Mouse (Mus musculus) hindbrain, embryonic 10.5 days (tissue): ENCODE measurements around the gene Smtn. TPM values are rescaled to one million over a fixed set of nuclear protein-coding genes. Genes with fewer than 3 reads are reported as not detected.

ENCODE experiments used
- DNase-seq: peaks from one replicate; pipeline ENCODE4 v3.0.0-alpha.2; 2017; ENCODE audit warnings: low spot score
- H3K27ac ChIP-seq: fragments of 300-500 bp; sonication (generic); 2 replicates; pipeline ENCODE4 v1.5.1; 2016; ENCODE audit warnings: mild to moderate bottlenecking, moderate library complexity
- H3K27me3 ChIP-seq: fragments of 300-500 bp; sonication (generic); 2 replicates; pipeline ENCODE4 v1.6.1; 2016; ENCODE audit warnings: mild to moderate bottlenecking; ENCODE audit not compliant: poor library complexity, insufficient read depth, severe bottlenecking
- H3K36me3 ChIP-seq: fragments of 300-500 bp; sonication (generic); 2 replicates; pipeline ENCODE4 v1.6.1; 2016; ENCODE audit warnings: mild to moderate bottlenecking, moderate library complexity
- H3K4me1 ChIP-seq: fragments of 300-500 bp; sonication (generic); replicated peaks from 2 replicates; pipeline ENCODE4 v1.6.1; 2016; ENCODE audit warnings: mild to moderate bottlenecking
- H3K4me3 ChIP-seq: fragments of 300-500 bp; sonication (generic); 2 replicates; pipeline ENCODE4 v1.5.1; 2016; ENCODE audit warnings: mild to moderate bottlenecking, moderate library complexity
- H3K9me3 ChIP-seq: fragments of 300-500 bp; sonication (generic); 2 replicates; pipeline ENCODE4 v1.6.1; 2016; ENCODE audit warnings: mild to moderate bottlenecking, moderate library complexity
- WGBS: fragments of 180-500 bp; shearing (Covaris S2); methylation state at CpG from one replicate; pipeline ENCODE4 v1.1.7; 2016; 5-methylcytosine and 5-hydroxymethylcytosine counted together
- polyA plus RNA-seq: library from polyadenylated mRNA; unstranded; fragments of >200 nt; fragmentation: Nextera tagmentation; extraction: Ambion mirVana; gene quantifications from 2 replicates; pipeline ENCODE4 v1.2.1, GENCODE M21; 2016

Gene Smtn
- polyA plus RNA-seq, 1 experiment from 2014 or later: 46.1 TPM

- no peaks in the 10 kb centered on the region for H3K27me3 ChIP-seq
- H3K4me3 ChIP-seq: no peak overlapping the region
- H3K36me3 ChIP-seq: no peaks in the 10 kb centered on the region
- no peak for DNase-seq
- peaks cover 5% of the 10 kb centered on the region; the same call in 1 of the 2 replicates for H3K9me3 ChIP-seq
- 93% methylated on average over 5 of the region's 5 CpGs for WGBS
- H3K4me1 ChIP-seq: peaks cover 22% of the 10 kb centered on the region
- no peak overlapping the region for H3K27ac ChIP-seq
These were observed 4.0 kb upstream of the Smtn start for GRCm38 (mm10) chr11:3544409-3544808.

- H3K4me3 ChIP-seq: no peak overlapping the region
- H3K36me3 ChIP-seq: no peaks in the 10 kb centered on the region
- no peak for DNase-seq
- 0 out of 2 replicates have a peak overlapping the region, but pooled peaks have one; percentile 37 for H3K27ac ChIP-seq
- 51% methylated on average over 5 of the region's 5 CpGs for WGBS
- H3K27me3 ChIP-seq: no peaks in the 10 kb centered on the region
- peaks cover 30% of the 10 kb centered on the region for H3K4me1 ChIP-seq
- H3K9me3 ChIP-seq: peaks cover 5% of the 10 kb centered on the region; the same call in 1 of the 2 replicates
These were observed 2.6 kb upstream of the Smtn start for GRCm38 (mm10) chr11:3543001-3543400.

GRCm38 (mm10) chr11:3541932-3542331, 1.5 kb upstream of the Smtn start:
- Histone ChIP-seq H3K4me3 (no peak overlapping the region), H3K27me3 (no peaks in the 10 kb centered on the region), H3K9me3 (peaks cover 5% of the 10 kb centered on the region; the same call in 1 of the 2 replicates), H3K4me1 (peaks cover 39% of the 10 kb centered on the region), H3K36me3 (0 out of 2 replicates have a peak, but pooled peaks cover 2% of the 10 kb centered on the region), H3K27ac (no peak overlapping the region)
- 64% methylated on average over 3 of the region's 3 CpGs for WGBS
- DNase-seq: no peak

- Histone ChIP-seq H3K9me3 (peaks cover 5% of the 10 kb centered on the region; the same call in 1 of the 2 replicates), H3K27ac (peak overlapping the region; percentile 90; the same call in 1 of the 2 replicates), H3K36me3 (peaks cover 6% of the 10 kb centered on the region; the same call in 1 of the 2 replicates), H3K4me1 (peaks cover 52% of the 10 kb centered on the region), H3K27me3 (no peaks in the 10 kb centered on the region), H3K4me3 (peak overlapping the region; percentile 65)
- 79% methylated on average over 4 of the region's 4 CpGs for WGBS
- DNase-seq: no peak
These were observed 601 bp downstream of the Smtn start for GRCm38 (mm10) chr11:3539826-3540196.

GRCm38 (mm10) chr11:3539111-3539825, 1.1 kb downstream of the Smtn start:
- WGBS: 6% methylated on average over 33 of the region's 33 CpGs
- H3K36me3 ChIP-seq: peaks cover 6% of the 10 kb centered on the region; the same call in 1 of the 2 replicates
- no peaks in the 10 kb centered on the region for H3K27me3 ChIP-seq
- peak overlapping the region; percentile 90 for H3K27ac ChIP-seq
- peak overlapping the region; percentile 65 for H3K4me3 ChIP-seq
- DNase-seq: peak; percentile 92
- H3K9me3 ChIP-seq: no peaks in the 10 kb centered on the region
- peaks cover 55% of the 10 kb centered on the region for H3K4me1 ChIP-seq

GRCm38 (mm10) chr11:3538341-3538740, 2.1 kb downstream of the Smtn start:
- peaks cover 14% of the 10 kb centered on the region for H3K36me3 ChIP-seq
- no peak for DNase-seq
- 67% methylated on average over 4 of the region's 4 CpGs for WGBS
- no peaks in the 10 kb centered on the region for H3K9me3 ChIP-seq
- H3K4me3 ChIP-seq: peak overlapping the region; percentile 65
- no peaks in the 10 kb centered on the region for H3K27me3 ChIP-seq
- peak overlapping the region; percentile 90 for H3K27ac ChIP-seq
- peaks cover 55% of the 10 kb centered on the region for H3K4me1 ChIP-seq

GRCm38 (mm10) chr11:3537711-3538110, 2.7 kb downstream of the Smtn start:
- 88% methylated on average over 3 of the region's 3 CpGs for WGBS
- Histone ChIP-seq H3K27ac (no peak overlapping the region), H3K36me3 (peaks cover 20% of the 10 kb centered on the region), H3K4me3 (peak overlapping the region; percentile 65), H3K27me3 (no peaks in the 10 kb centered on the region), H3K9me3 (no peaks in the 10 kb centered on the region), H3K4me1 (peaks cover 55% of the 10 kb centered on the region)
- DNase-seq: no peak

- Histone ChIP-seq H3K36me3 (peaks cover 29% of the 10 kb centered on the region), H3K27me3 (no peaks in the 10 kb centered on the region), H3K4me3 (peak overlapping the region; percentile 62; the same call in 1 of the 2 replicates), H3K27ac (no peak overlapping the region), H3K9me3 (no peaks in the 10 kb centered on the region), H3K4me1 (peaks cover 51% of the 10 kb centered on the region)
- DNase-seq: no peak
- WGBS: 95% methylated on average over 5 of the region's 5 CpGs
These were observed 3.6 kb downstream of the Smtn start for GRCm38 (mm10) chr11:3536745-3537333.

GRCm38 (mm10) chr11:3536082-3536481, 4.3 kb downstream of the Smtn start:
- peak overlapping the region; percentile 62 for H3K4me3 ChIP-seq
- H3K4me1 ChIP-seq: peaks cover 49% of the 10 kb centered on the region
- no peaks in the 10 kb centered on the region for H3K9me3 ChIP-seq
- H3K36me3 ChIP-seq: peaks cover 36% of the 10 kb centered on the region
- WGBS: 46% methylated on average over 5 of the region's 5 CpGs
- no peaks in the 10 kb centered on the region for H3K27me3 ChIP-seq
- DNase-seq: no peak
- peak overlapping the region; percentile 89 for H3K27ac ChIP-seq

GRCm38 (mm10) chr11:3535406-3535986, 4.9 kb downstream of the Smtn start:
- Histone ChIP-seq H3K27me3 (no peaks in the 10 kb centered on the region), H3K4me1 (peaks cover 49% of the 10 kb centered on the region), H3K9me3 (no peaks in the 10 kb centered on the region), H3K4me3 (peak overlapping the region; percentile 62), H3K27ac (peak overlapping the region; percentile 89), H3K36me3 (peaks cover 42% of the 10 kb centered on the region)
- WGBS: under 1% methylated on average over 36 of the region's 36 CpGs
- peak; percentile 96 for DNase-seq

- Histone ChIP-seq H3K4me3 (peak overlapping the region; percentile 62), H3K27ac (peak overlapping the region; percentile 89), H3K27me3 (no peaks in the 10 kb centered on the region), H3K36me3 (peaks cover 48% of the 10 kb centered on the region), H3K4me1 (peaks cover 49% of the 10 kb centered on the region), H3K9me3 (no peaks in the 10 kb centered on the region)
- 3% methylated on average over 8 of the region's 8 CpGs for WGBS
- DNase-seq: no peak
These were observed 5.5 kb downstream of the Smtn start for GRCm38 (mm10) chr11:3534956-3535355.

- Histone ChIP-seq H3K4me3 (no peak overlapping the region), H3K36me3 (peaks cover 62% of the 10 kb centered on the region), H3K9me3 (no peaks in the 10 kb centered on the region), H3K4me1 (peaks cover 37% of the 10 kb centered on the region), H3K27me3 (no peaks in the 10 kb centered on the region), H3K27ac (no peak overlapping the region)
- 89% methylated on average over 17 of the region's 17 CpGs for WGBS
- DNase-seq: no peak
These were observed 6.9 kb downstream of the Smtn start for GRCm38 (mm10) chr11:3533406-3533932.
